Mouse (Mus musculus) cerebellum, adult 8-10 months (tissue): ENCODE measurements at regions not wholly inside any gene's neighbourhood (a gene's known extent, or its start where the extent isn't known, plus 50 kb on each side); places are given as distances from the start of the nearest gene placed in this dataset.
"Not testable (repeated sequence)": the region's sequence is repeated elsewhere in the genome, so short reads cannot be mapped to it uniquely, and the experiment has no call there.

Source experiments
- DNase-seq: peaks from one replicate; pipeline ENCODE4 v3.0.0; 2022

DNA sequence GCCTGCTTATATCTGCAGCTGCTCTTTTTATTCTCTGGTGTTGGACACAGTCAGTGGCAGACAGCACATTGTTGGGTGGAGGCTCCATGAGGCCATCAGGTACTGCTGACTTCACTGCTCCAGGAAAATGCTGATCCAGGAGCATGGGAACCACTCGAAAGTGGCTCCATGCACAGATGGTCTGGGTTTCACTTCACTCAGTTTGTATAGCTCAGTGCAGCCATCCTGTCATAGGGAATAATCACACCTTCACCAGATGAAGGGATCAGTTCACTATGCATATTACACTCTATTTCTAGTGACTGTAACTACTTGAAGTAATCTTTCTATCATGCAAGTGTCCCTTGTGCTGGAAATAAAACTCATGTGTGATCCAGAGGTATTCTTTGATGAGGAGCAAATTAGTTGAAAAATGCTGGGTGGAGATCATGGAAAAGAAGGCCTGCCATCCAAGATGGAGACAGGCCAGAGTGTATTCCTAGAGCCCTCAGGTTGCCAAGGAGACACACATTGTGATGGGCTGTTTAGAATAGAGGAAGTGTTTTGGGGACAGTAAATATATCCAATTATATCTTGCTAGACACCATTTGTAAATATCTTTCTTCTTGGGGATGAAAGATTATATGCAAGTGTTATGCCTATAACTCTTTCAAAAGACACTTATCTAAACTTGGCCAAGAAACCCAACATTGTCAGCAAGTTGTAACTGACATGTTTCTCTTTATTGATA lies 103.7 kb upstream of the Arhgap42 start:
- no peak for DNase-seq

DNA sequence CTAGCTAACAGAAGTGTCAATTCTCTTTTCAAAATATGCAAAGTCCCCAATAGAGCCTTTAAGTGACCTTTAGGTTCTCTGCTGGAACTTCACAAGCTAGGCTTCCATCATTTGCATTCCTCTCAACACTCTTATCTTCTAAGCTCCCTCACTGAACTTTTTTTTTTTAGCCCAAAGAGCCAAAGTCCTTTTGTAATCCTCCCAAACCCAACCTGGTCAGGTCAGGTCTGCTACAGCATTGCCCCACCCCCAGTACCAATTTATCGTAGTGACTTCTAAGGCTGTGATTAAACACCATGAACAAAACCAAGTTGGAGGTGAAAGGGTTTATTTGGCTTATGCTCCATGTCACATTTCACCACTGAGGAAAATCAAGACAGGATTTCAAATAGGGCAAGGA lies 79.7 kb upstream of the Arhgap42 start:
- DNase-seq: no peak

- no peak for DNase-seq
These were observed 77.1 kb upstream of the Arhgap42 start for GRCm38 (mm10) chr9:9316021-9316420.

GRCm38 (mm10) chr9:9312274-9312673 lies 73.4 kb upstream of the Arhgap42 start:
- DNase-seq: no peak

- DNase-seq: no peak
These were observed 72.8 kb upstream of the Arhgap42 start for GRCm38 (mm10) chr9:9311627-9312265.

DNA sequence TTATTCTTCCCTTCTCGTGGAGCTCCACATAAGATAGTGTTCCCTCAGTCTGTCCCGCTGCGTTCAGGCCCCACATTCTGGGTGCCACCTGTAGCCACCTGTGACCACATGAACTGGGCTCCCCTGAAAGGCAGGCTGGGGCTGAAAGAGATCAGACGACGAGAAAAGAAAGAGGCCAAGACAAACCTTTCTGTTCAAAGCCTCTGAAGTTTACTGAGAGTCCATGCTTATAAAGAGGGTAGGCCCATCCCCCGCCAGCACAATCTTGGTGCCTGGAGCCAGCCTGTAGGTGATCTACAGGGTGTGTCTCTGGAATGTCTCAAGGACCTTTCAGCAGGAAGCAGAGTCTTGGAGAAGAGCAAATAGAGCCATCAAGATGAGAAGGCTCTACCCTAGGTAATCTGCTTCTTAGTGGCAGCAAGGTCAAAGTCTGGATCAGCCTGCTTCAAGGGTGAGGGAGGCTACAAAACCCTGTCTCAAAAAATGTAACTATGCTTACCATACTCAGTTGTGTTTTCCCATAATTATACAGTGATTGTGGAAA lies 72.2 kb upstream of the Arhgap42 start:
- DNase-seq: not testable (repeated sequence)

DNA sequence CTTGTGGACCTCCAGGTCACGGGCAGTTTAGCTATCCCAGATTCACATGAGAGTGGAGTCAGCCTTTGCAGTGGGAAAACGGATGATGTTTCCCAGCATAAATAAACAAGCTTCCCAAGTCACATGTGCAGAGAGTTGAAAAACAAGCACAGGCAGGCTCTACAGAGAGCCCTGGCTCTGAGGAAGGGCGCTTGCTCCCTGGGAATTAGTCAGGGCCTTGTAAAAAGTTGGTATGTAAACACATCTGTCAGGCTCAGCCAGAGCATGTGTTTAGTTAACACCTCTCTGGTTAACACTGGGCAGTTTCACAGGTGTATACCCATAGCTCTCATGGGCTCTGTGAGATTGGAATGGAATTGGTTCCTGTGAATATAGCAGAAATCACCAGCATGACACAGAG lies 51.9 kb upstream of the Arhgap42 start:
- DNase-seq: no peak

DNA sequence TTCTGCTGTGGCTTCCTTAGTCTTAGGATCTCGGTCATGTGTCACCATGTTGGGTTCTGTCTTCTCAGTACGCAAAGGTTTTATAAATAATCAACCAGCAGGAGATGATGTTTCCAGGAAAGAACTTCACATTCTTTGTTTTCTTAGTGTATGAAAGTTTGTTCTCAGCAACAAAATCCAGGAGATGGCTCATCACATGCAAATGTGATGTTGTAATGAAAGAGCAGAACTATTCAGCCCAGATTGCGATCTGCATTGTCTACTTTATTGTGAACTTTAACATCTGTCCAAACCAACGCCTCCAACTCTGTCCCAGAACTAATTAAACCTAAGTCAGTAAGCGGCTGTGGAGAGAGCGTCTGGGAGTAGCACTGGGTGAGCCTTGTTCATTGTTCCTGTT lies 50.7 kb upstream of the Arhgap42 start:
- no peak for DNase-seq
